Mouse (Mus musculus): ENCODE data around the gene Gm21983.

Gene Gm21983

DNA sequence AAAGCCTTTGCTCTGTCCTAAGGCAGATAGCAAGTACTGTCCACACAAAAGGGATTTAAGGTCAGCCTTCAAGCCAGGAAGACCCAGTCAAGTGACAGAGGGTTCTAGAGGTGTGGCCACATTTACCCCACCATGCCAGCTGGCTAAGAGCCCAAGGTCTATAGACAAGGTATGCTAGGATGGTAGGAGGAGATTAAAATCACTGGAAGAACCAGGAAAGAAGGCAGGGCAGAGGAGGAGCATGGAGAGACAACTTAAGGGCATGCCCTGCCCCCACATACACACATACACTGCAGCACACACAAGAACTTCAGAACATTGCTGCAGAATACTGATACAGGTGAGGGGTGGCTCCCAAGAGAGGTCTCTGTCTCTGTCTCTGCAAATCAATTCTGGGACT is 61.2 kb downstream of the Gm21983 start, which contains the start of gene Cyp2f2:
TSS of gene Cyp2f2 (plus strand) at position 234 of the 400 bp plus-strand sequence.
- DNase-seq (ENCODE audit: low read depth, low spot score): no peak
- Histone ChIP-seq H3K36me3 (ENCODE audit: control insufficient read depth, insufficient read depth, low read length, poor library complexity, severe bottlenecking) (no peaks in the 10 kb centered on the region), H3K27me3 (ENCODE audit: control insufficient read depth, insufficient read depth, low read length, poor library complexity, severe bottlenecking) (no peaks in the 10 kb centered on the region)
